Comparison of ENCODE assay signal across 7 mouse cellular contexts in genomic region chr1:72244317-72245036, GRCm38 (mm10). TPM values are rescaled to one million over a fixed set of nuclear protein-coding genes. Genes with fewer than 3 reads are reported as not detected.
DNase-seq lines count a peak whose midpoint lies in the region; ATAC-seq lines count a peak whose summit lies in the region.

No protein-coding gene starts in this region.

- DNase-seq in lung, postnatal 4 days, result no peak
- peak; percentile 71 for DNase-seq in adipocyte (ENCODE audit: low spot score)
- DNase-seq in forebrain, embryonic 14.5 days (ENCODE audit: low spot score), result peak; percentile 79
- DNase-seq in liver, result peak; percentile 76
- DNase-seq in adrenal gland, postnatal 25 days, result no peak

- peak overlapping the region; percentile 46; the same call in 1 of the 2 replicates for H3K4me3 ChIP-seq in lung, embryonic 15.5 days
- peak overlapping the region; percentile 39 for H3K4me3 ChIP-seq in forebrain, embryonic 14.5 days (ENCODE audit: low read depth, low read length)
- no peak overlapping the region for H3K4me3 ChIP-seq in neural tube, embryonic 12.5 days

- no peaks in the 10 kb centered on the region for H3K4me1 ChIP-seq in lung, embryonic 15.5 days
- H3K4me1 ChIP-seq in forebrain, embryonic 14.5 days (ENCODE audit: control insufficient read depth, insufficient read depth, low read length), result no peaks in the 10 kb centered on the region
- H3K4me1 ChIP-seq in neural tube, embryonic 12.5 days, result no peaks in the 10 kb centered on the region

- no peak overlapping the region for H3K9ac ChIP-seq in lung, embryonic 15.5 days
- H3K9ac ChIP-seq in forebrain, embryonic 14.5 days (ENCODE audit: low read length), result peak overlapping the region; percentile 89; the same call in 1 of the 2 replicates
- H3K9ac ChIP-seq in neural tube, embryonic 12.5 days, result no peak overlapping the region

- H3K4me2 ChIP-seq in lung, embryonic 15.5 days, result peak overlapping the region; percentile 77
- H3K4me2 ChIP-seq in forebrain, embryonic 14.5 days (ENCODE audit: low read length), result peak overlapping the region; percentile 51
- H3K4me2 ChIP-seq in neural tube, embryonic 12.5 days (replicated peaks), result peak overlapping the region; percentile 63

- WGBS in lung, embryonic 15.5 days, result under 1% methylated on average over 12 of the region's 12 CpGs
- WGBS in forebrain, embryonic 14.5 days, result 1% methylated on average over 12 of the region's 12 CpGs
- 2% methylated on average over 12 of the region's 12 CpGs for WGBS in neural tube, embryonic 12.5 days

- no peaks in the 10 kb centered on the region for H3K9me3 ChIP-seq in lung, embryonic 15.5 days
- no peaks in the 10 kb centered on the region for H3K9me3 ChIP-seq in forebrain, embryonic 14.5 days (replicated peaks; ENCODE audit: control insufficient read depth, low read length)
- H3K9me3 ChIP-seq in neural tube, embryonic 12.5 days, result no peaks in the 10 kb centered on the region

- no peak; the same call in none of the 2 replicates for ATAC-seq in lung, embryonic 15.5 days (ENCODE audit: borderline replicate concordance, extremely low read depth, low FRiP score, low TSS enrichment)
- peak; percentile 80; the same call in 1 of the 2 replicates for ATAC-seq in forebrain, embryonic 14.5 days
- peak; percentile 87 for ATAC-seq in neural tube, embryonic 12.5 days (ENCODE audit: low FRiP score, low read depth)

- H3K36me3 ChIP-seq in lung, embryonic 15.5 days, result no peaks in the 10 kb centered on the region
- H3K36me3 ChIP-seq in forebrain, embryonic 14.5 days (ENCODE audit: control insufficient read depth, insufficient read depth, low read length), result no peaks in the 10 kb centered on the region
- no peaks in the 10 kb centered on the region for H3K36me3 ChIP-seq in neural tube, embryonic 12.5 days

- H3K27me3 ChIP-seq in lung, embryonic 15.5 days, result no peaks in the 10 kb centered on the region
- no peaks in the 10 kb centered on the region for H3K27me3 ChIP-seq in forebrain, embryonic 14.5 days (replicated peaks; ENCODE audit: control insufficient read depth, insufficient read depth, low read length)
- H3K27me3 ChIP-seq in neural tube, embryonic 12.5 days (replicated peaks), result no peaks in the 10 kb centered on the region

- peak overlapping the region; percentile 97 for H3K27ac ChIP-seq in lung, embryonic 15.5 days
- peak overlapping the region; percentile 97; the same call in 1 of the 2 replicates for H3K27ac ChIP-seq in forebrain, embryonic 14.5 days (ENCODE audit: low read depth, low read length)
- H3K27ac ChIP-seq in neural tube, embryonic 12.5 days, result no peak overlapping the region

RNA-seq across cellular contexts. Expression of gene Mreg, which starts 32.4 kb away (rescaled TPM):
- 2.3 and 4.8 TPM in 2 replicates for polyA plus RNA-seq in lung, embryonic 15.5 days (2015; fragmentation: Nextera tagmentation; extraction: Ambion mirVana)
- 1.2 and 1.6 TPM in 2 replicates for polyA plus RNA-seq in forebrain, embryonic 14.5 days (2014; fragmentation: Nextera tagmentation; extraction: Ambion mirVana)
- polyA plus RNA-seq in neural tube, embryonic 12.5 days (2016; fragmentation: Nextera tagmentation; extraction: Ambion mirVana), result 31.0 and 40.3 TPM in 2 replicates
- 1.2 and 1.3 TPM in 2 replicates for total RNA-seq in adrenal gland, postnatal 25 days (2021)

RNA-seq across cellular contexts. Expression of gene Pecr, which starts 39.6 kb away (rescaled TPM):
- 23.0 and 24.8 TPM in 2 replicates for polyA plus RNA-seq in lung, embryonic 15.5 days (2015; fragmentation: Nextera tagmentation; extraction: Ambion mirVana)
- 8.4 and 10.3 TPM in 2 replicates for polyA plus RNA-seq in forebrain, embryonic 14.5 days (2014; fragmentation: Nextera tagmentation; extraction: Ambion mirVana)
- 13.6 and 14.2 TPM in 2 replicates for polyA plus RNA-seq in neural tube, embryonic 12.5 days (2016; fragmentation: Nextera tagmentation; extraction: Ambion mirVana)
- total RNA-seq in adrenal gland, postnatal 25 days (2021), result 31.0 and 38.9 TPM in 2 replicates

RNA-seq across cellular contexts. Expression of gene Tmem169, which starts 39.7 kb away (rescaled TPM):
- 0.76 and 1.5 TPM in 2 replicates for polyA plus RNA-seq in lung, embryonic 15.5 days (2015; fragmentation: Nextera tagmentation; extraction: Ambion mirVana)
- 23.2 and 28.8 TPM in 2 replicates for polyA plus RNA-seq in forebrain, embryonic 14.5 days (2014; fragmentation: Nextera tagmentation; extraction: Ambion mirVana)
- 29.2 and 30.2 TPM in 2 replicates for polyA plus RNA-seq in neural tube, embryonic 12.5 days (2016; fragmentation: Nextera tagmentation; extraction: Ambion mirVana)
- total RNA-seq in adrenal gland, postnatal 25 days (2021), result 0.71 and 1.1 TPM in 2 replicates

Comparison
In these comparisons a context has a peak if more than half of its experiments do, and no peak if none do; other contexts are left out.
1. DNase-seq: peak in adipocyte (single experiment), forebrain, embryonic 14.5 days (single experiment) and liver (single experiment); none in lung, postnatal 4 days (0 of 2) and adrenal gland, postnatal 25 days (single experiment).
2. Peak in every context shown above with its lines, with median percentiles within 50 percentile points of each other: H3K4me2 ChIP-seq.